Mouse (Mus musculus): Measurements from ENCODE around the gene Homez. TPM values are rescaled to one million over a fixed set of nuclear protein-coding genes. Genes with fewer than 3 reads are reported as not detected.

The Homez gene
- polyA plus RNA-seq, 1 experiment from 2014 or later = 7.5 TPM

- Histone ChIP-seq H3K4me3 (ENCODE audit: low read depth, low read length) (no peak overlapping the region), H3K27ac (ENCODE audit: low read length) (no peak overlapping the region), H3K4me2 (replicated peaks; ENCODE audit: low read depth, low read length) (no peak overlapping the region), H3K9me3 (ENCODE audit: low read length) (no peaks in the 10 kb centered on the region), H3K4me1 (ENCODE audit: insufficient read depth, low read depth, low read length) (peaks cover 4% of the 10 kb centered on the region; the same call in 1 of the 2 replicates), H3K9ac (replicated peaks; ENCODE audit: low read depth) (no peak overlapping the region), H3K36me3 (ENCODE audit: insufficient read depth, low read length) (0 out of 2 replicates have a peak, but pooled peaks cover 4% of the 10 kb centered on the region), H3K27me3 (replicated peaks; ENCODE audit: insufficient read depth, low read length) (no peaks in the 10 kb centered on the region)
- ATAC-seq (no peak), DNase-seq (ENCODE audit: low spot score) (no peak)
- TF ChIP-seq EP300 (IDR thresholded peaks at IDR 0.05) (no peak), CTCF (IDR thresholded peaks at IDR 0.05) (no peak)
- 90% methylated on average over 11 of the region's 11 CpGs for whole genome bisulfite sequencing
These were observed 14.5 kb upstream of the Homez start for GRCm38 (mm10) chr14:54885309-54885708.

- H3K4me3 ChIP-seq (ENCODE audit: low read depth, low read length) = peak overlapping the region; percentile 63
- H3K27ac ChIP-seq (ENCODE audit: low read length) = peak overlapping the region; percentile 97
- ATAC-seq (peak; percentile 44), DNase-seq (ENCODE audit: low spot score) (no peak)
- TF ChIP-seq EP300 (IDR thresholded peaks at IDR 0.05) (no peak), CTCF (IDR thresholded peaks at IDR 0.05) (no peak)
- WGBS = 19% methylated on average over 21 of the region's 21 CpGs
- H3K9me3 ChIP-seq (ENCODE audit: low read length) = no peaks in the 10 kb centered on the region
- H3K27me3 ChIP-seq (replicated peaks; ENCODE audit: insufficient read depth, low read length) = no peaks in the 10 kb centered on the region
- H3K36me3 ChIP-seq (ENCODE audit: insufficient read depth, low read length) = 0 out of 2 replicates have a peak, but pooled peaks cover 4% of the 10 kb centered on the region
- peak overlapping the region; percentile 70 for H3K4me2 ChIP-seq (replicated peaks; ENCODE audit: low read depth, low read length)
- H3K4me1 ChIP-seq (ENCODE audit: insufficient read depth, low read depth, low read length) = peaks cover 4% of the 10 kb centered on the region; the same call in 1 of the 2 replicates
- peak overlapping the region; percentile 84 for H3K9ac ChIP-seq (replicated peaks; ENCODE audit: low read depth)
These were observed 13.4 kb upstream of the Homez start for GRCm38 (mm10) chr14:54884022-54884712.

GRCm38 (mm10) chr14:54883154-54884021 lies 12.6 kb upstream of the Homez start, which contains the start of the genes Bcl2l2 and Gm20521:
Gene Bcl2l2 (plus strand): TSS chr14:54883377.
Gene Gm20521 (plus strand): TSS chr14:54883441.
- Histone ChIP-seq H3K4me1 (ENCODE audit: insufficient read depth, low read depth, low read length) (peaks cover 4% of the 10 kb centered on the region; the same call in 1 of the 2 replicates), H3K9ac (replicated peaks; ENCODE audit: low read depth) (peak within 1 kb of the TSS; percentile 84), H3K27ac (ENCODE audit: low read length) (peak within 1 kb of the TSS; percentile 97), H3K27me3 (replicated peaks; ENCODE audit: insufficient read depth, low read length) (no peaks in the 10 kb centered on the region), H3K4me3 (ENCODE audit: low read depth, low read length) (peak within 1 kb of the TSS; percentile 63), H3K36me3 (ENCODE audit: insufficient read depth, low read length) (0 out of 2 replicates have a peak, but pooled peaks cover 4% of the 10 kb centered on the region), H3K4me2 (replicated peaks; ENCODE audit: low read depth, low read length) (peak within 1 kb of the TSS; percentile 70), H3K9me3 (ENCODE audit: low read length) (no peaks in the 10 kb centered on the region)
- 2% methylated on average over 22 of the region's 27 CpGs for WGBS
- TF ChIP-seq EP300 (IDR thresholded peaks at IDR 0.05) (no peak), CTCF (IDR thresholded peaks at IDR 0.05) (no peak)
- DNase-seq (ENCODE audit: low spot score) (peak; percentile 95), ATAC-seq (peak; percentile 95)

- peak; percentile 69 for DNase-seq (ENCODE audit: low spot score)
- Histone ChIP-seq H3K27me3 (replicated peaks; ENCODE audit: insufficient read depth, low read length) (no peaks in the 10 kb centered on the region), H3K9me3 (ENCODE audit: low read length) (no peaks in the 10 kb centered on the region), H3K27ac (ENCODE audit: low read length) (peak within 1 kb of the TSS; percentile 83), H3K4me2 (replicated peaks; ENCODE audit: low read depth, low read length) (peak within 1 kb of the TSS; percentile 98), H3K4me1 (ENCODE audit: insufficient read depth, low read depth, low read length) (peaks cover 10% of the 10 kb centered on the region; the same call in 1 of the 2 replicates), H3K4me3 (ENCODE audit: low read depth, low read length) (peak within 1 kb of the TSS; percentile 70), H3K36me3 (ENCODE audit: insufficient read depth, low read length) (no peaks in the 10 kb centered on the region), H3K9ac (replicated peaks; ENCODE audit: low read depth) (peak within 1 kb of the TSS; percentile 54)
- TF ChIP-seq CTCF (IDR thresholded peaks at IDR 0.05) = no peak
- TF ChIP-seq EP300 (IDR thresholded peaks at IDR 0.05) = no peak
- 2% methylated on average over 44 of the region's 61 CpGs for WGBS
- ATAC-seq = peak; percentile 78
These were observed 6.4 kb upstream of the Homez start, which contains the start of gene Ppp1r3e for GRCm38 (mm10) chr14:54877048-54877715. Gene Ppp1r3e (minus strand): TSS chr14:54877550.

- H3K9me3 ChIP-seq (ENCODE audit: low read length) = no peaks in the 10 kb centered on the region
- WGBS = under 1% methylated on average over 53 of the region's 72 CpGs
- TF ChIP-seq CTCF (IDR thresholded peaks at IDR 0.05) = no peak
- peak overlapping the region; percentile 54 for H3K9ac ChIP-seq (replicated peaks; ENCODE audit: low read depth)
- DNase-seq (ENCODE audit: low spot score) (peak; percentile 93), ATAC-seq (peak; percentile 93)
- peaks cover 10% of the 10 kb centered on the region; the same call in 1 of the 2 replicates for H3K4me1 ChIP-seq (ENCODE audit: insufficient read depth, low read depth, low read length)
- H3K4me2 ChIP-seq (replicated peaks; ENCODE audit: low read depth, low read length) = peak overlapping the region; percentile 98
- H3K4me3 ChIP-seq (ENCODE audit: low read depth, low read length) = peak overlapping the region; percentile 70
- no peaks in the 10 kb centered on the region for H3K27me3 ChIP-seq (replicated peaks; ENCODE audit: insufficient read depth, low read length)
- H3K27ac ChIP-seq (ENCODE audit: low read length) = peak overlapping the region; percentile 83
- no peaks in the 10 kb centered on the region for H3K36me3 ChIP-seq (ENCODE audit: insufficient read depth, low read length)
These were observed 5.8 kb upstream of the Homez start for GRCm38 (mm10) chr14:54876539-54877047.

Measured in lung, postnatal 0 days (tissue).